Mouse (Mus musculus) A20 (cell line): Measurements from ENCODE around the gene Cdk14.

Experiments used
- DNase-seq: peaks from one replicate; pipeline ENCODE4 v3.0.0-alpha.2; 2011; ENCODE audit warnings: low read depth, low spot score

Gene Cdk14

DNA sequence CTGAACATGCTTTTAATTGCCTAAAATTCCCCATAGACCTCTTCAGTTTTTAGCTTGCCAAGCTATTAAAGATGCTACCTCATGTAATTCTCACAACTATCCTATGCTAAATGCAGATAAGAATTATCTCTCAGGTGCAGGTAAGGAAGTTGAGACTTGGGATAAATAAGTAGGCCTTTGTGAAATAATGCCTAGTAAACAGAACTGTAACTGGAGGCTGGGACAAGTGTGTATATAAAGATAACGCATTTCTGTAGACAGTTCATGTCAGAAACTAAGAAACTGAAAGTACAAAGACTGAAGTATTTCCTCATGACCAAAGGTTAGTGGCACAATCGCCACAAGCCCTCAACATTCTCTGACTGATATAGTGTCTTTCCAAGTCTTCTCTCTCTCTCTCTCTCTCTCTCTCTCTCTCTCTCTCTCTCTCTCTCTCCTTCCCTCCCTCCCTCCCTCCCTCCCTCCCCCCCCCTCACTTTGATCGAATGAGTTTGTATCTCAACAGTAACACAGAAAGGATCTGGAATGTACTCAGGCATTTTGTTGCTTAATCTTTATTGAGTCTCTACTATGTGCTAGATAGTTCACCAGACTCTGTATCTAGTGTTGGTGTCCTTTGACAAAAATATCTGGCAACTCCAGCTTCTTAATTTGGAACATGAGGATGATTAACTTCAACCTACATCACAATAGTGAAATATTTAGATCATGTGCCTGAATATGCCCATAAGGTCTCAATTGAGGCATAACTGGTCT is 233.9 kb downstream of the Cdk14 start:
- DNase-seq, result no peak

DNA sequence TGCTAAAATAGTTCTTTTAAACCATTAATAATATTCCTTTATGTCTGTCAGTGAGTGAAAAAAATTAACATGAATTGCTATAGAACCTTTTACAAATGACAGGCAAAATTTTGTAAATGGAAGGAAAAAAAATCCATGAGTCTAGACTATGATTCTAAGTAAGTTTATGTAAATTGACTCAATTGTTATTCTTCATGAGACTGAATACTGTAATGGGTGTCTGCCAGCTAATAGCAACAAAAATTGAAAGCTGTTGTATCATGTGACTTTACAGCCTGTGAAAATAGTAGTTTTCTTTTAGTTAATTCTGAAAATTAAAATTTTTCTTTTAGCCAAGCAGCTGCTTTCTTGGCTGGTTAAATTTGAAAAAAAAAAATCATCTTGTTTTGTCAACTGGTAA is 234.6 kb downstream of the Cdk14 start:
- DNase-seq, result no peak

DNA sequence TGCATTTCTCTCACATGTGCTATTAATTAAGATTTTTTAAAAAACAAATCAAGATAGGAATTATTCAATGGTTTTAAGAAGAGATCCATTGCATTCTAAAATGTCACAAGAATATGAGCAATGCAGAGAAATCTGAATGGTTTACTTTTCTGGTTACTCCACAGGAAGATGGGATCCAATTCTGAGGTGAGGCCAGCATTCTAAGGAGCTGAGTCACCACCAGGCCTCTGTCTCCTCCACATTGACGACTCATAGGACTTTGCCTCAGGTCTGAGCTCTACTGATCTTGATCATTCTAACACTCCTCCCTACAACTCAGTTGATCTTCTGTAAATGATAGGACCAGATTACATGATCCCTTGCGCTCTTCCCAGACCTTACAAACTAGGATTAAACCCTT is 239.4 kb downstream of the Cdk14 start:
- DNase-seq, result no peak

DNA sequence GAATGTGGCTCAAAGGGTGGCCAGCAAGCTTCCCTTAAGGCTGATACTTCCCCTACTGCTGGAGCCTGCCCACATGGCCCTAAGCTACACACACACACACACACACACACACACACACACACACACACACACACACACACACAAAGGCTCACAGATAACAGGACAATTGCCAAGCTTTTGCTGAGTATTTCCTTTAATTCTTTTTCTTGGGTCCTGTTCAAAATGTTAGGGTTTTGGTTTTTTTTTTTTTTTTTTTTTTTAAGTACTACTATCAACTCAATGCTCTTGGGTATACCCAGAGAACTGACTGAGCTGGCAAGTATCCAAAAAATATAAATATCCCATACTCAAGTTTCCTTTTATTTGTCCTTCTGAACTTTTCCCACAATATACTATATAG is 239.8 kb downstream of the Cdk14 start:
- no peak for DNase-seq

DNA sequence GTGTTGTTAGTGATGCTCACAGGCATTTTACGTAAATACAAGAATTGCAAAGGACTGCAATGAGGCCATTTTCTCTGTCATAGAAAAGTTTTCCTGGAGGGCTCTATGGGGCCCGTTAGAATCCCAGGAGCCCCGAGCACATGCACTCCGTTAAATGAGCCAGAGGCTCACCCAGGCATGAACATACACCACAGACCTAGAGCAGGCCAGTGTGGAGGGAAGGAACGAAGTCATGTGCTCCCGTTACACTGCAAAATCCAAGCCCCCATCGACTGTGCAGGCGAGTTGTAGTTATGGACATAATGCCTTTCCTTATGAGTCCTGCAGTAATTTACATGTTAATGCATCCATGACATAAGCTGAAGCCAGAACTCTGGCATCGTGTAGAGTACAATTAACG is 244.1 kb downstream of the Cdk14 start:
- no peak for DNase-seq

DNA sequence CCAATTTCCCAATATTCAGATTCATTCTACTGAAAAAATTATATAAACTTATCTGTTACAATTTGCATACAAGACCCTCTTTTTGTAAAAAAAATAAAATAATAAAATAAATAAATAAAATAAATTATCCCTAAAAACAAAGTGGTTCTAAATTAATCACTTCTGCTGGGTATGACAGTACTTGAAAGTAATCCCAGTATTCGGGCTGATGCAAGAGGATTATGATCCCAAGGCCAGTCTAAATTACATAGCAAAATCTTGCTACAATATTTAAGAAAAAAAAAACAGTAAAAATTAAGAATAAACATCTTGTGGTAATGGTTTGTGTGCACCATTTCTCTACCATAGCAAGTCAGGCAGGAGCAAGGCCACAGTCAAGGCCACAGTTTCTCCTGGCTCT is 244.5 kb downstream of the Cdk14 start:
- DNase-seq, result no peak

DNA sequence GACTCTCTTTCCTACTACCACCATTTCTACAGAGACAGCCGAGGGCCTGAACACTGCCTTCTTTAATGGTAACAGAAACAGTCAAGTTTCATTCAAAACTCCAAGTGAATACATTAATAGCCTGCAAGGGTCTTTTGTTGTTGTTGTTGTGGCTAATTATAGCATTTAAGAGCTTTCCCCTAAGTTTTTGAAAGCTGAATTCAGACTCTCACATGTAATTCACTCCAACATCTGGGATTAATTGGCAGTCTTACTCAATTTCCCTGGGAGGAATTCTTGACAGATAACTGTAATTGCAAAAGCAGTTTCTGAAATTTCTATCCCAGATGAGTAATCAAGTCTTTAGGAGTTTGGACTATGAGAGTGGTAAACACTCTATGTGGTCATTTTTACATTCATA is 245.0 kb downstream of the Cdk14 start:
- DNase-seq, result no peak

DNA sequence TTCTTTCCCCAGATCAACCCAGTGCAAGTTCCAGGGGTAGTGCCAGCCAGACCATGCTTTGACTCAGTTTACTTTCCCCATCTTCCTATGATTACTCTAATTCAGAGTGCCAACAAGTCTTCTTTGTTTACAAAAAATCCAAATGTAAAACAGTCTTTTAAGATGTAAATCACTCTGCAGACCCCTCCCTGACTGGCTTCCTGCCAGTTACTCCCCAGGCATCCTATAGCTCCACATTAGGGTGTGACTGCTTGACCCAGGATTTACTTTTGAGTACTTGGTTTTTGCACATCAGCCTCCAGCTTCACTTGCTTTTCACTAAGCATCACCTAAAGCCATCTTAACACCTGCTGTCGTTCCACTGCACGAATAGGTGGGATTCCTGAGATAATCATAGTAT is 254.0 kb downstream of the Cdk14 start:
- DNase-seq, result no peak

DNA sequence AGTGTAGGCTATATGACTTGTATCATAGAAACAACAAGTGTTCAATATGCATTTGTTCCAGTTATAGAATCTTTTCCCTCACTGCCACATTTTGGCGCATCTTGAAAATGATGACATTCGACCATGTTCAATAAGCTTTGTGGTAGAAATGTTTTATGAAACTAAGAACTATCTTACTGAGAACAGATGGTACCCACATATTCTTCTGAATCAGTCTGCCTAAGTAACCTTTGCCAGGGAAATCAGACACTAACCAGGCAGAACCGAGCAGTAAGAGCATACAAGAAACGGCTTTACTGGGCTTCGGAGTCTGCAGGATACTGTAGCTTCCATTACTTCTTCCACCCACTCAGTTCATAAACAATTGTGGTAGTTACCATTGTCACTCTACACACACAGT is 255.8 kb downstream of the Cdk14 start:
- DNase-seq, result no peak

DNA sequence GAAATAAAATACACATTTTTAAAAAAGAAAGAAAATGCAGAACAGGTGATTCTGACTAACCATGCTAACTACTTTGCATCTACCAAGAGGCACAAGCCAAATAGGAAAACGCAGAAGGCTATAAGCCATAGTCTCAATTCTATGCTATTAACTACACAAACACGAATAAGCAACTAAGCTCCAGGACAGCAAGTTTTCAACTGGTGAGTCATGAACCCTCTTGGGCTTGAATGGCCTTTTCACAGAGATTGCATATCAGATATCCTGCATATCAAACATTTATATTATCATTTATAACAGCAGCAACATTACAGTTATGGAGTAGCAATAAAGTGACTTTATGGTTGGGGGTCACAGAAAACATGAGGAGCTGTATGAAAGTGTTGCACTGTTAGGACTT is 256.3 kb downstream of the Cdk14 start:
- no peak for DNase-seq

DNA sequence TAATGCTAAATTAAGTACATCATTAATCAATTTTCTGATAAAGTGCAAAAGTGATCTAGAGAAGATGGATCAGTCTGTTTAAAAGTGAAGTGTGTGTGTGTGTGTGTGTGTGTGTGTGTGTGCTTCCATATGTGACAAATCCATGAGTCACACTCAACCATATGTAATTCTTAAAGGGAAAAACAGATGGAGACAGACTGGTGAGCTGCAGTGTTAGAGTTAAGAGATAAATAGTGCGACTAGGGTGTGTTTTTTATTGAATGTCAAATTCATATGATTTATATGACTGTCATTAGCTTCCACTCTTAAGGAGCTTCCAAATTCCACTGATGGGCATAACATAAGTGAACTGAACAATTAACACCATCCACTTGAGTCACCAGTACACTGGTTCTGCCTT is 260.6 kb downstream of the Cdk14 start:
- DNase-seq, result no peak

DNA sequence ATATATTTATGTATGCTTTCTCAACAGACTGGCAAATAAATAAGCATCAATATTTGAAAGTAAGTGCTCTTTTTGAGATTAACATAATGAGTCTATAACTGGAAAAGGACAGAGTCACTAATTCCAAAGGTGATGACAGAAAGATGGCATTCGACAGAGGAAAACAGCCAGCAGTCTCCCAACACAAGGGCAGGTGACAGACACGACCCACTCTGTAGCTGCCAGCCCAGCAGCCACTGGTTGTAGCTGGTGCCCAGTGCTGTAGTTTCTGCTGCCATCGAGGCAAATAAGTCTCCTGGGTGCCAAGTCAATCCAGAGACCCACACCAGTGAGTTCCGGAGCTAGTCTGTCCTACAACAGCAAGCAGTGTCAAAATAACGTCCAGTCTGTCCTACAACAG is 280.3 kb downstream of the Cdk14 start:
- DNase-seq, result no peak

DNA sequence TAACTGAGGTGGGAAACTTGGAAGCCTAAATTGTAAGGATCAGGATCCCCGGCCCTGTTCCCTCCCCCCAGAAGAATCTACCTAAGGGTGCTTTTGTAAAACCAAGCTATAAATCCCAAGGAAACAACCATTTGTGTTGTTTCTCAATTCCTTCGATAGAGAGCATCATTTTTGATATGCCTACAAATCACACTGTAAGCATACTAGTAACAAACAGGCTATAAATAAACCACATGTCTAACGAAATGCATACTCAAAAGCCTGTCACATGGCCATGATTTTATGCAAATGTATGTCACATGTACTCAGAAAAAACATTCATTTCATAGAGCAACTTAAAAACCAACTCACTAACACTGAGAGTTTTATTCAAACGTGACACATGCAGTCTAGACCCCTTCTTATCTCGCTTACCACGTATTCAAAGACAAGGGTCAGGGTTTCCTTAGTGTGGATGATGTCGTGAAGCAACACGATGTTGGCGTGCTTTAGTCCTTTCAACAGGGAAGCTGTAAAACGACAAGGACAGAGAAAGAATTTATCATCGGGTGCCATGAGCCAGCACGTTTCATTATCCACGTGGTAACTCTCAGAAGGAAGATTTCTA is 285.1 kb downstream of the Cdk14 start:
- no peak for DNase-seq

DNA sequence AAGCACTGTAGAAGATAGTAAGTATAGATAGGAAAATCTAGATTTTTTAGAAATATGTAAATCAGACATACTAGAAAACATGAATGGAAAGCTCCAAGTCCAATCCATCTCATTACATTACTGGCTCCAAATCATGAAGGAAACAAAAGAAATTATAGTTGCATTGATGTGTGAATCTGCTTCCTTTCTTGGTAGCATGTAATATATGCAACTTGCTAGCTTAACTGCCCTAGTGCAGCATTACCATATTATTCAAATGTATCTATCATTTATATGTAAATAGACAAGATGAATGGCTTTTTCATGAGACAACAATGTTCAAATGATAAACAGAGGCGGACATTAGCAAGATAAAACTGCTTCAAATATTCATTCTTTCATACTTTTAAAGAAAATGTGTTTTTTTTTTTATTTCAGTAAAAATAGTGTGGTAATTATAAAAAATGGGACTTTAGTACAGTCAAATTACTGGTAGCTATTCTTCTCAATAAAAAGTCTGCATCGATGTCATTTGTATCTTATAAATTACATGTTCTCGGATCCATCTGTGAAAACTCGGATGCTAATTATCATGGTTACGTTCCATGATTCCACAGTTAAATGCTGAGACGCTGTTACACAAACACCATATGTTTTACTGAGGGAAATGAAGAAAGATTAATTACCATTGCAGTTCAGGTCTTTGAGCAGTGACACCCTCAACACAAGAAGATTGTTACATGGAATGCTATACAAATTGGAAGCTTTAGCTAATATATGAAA is 285.8 kb downstream of the Cdk14 start:
- DNase-seq, result no peak

DNA sequence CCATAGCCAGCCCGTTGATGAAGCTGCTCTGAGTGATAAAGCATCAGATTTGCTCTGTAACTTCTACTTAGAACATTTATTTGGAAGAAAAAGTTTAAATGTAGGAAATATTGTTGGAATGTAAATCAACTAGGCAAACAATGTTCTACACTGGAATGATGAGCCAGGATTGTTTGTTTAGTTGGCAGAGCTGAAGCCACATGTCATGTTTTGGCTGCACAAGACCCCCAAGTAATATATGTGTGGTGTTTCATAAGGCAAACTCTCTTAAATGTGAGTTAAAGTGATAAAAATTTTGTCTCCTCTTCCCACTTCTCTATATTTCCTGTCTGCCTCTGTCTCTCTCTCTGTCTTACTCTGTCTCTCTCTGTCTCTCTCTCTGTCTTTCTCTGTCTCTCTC is 291.3 kb downstream of the Cdk14 start:
- no peak for DNase-seq

DNA sequence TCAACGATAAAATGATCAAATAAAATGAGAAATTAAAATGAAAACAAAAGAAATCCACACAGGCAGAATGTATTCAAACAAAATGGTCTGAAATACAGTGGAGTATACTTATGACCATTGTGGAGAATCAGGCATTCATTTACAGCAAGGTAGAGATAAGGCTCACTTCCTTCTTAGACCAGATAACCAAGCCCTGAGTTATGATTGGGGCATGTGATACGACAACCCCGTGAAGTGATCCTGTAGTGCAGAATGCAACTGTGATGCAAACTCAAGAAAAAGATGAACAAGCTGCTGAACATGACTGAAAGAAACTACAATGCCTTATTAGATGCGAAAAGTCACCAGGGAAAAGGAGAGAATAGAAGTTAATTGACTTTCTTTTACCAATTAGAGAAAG is 295.5 kb downstream of the Cdk14 start:
- DNase-seq, result no peak

DNA sequence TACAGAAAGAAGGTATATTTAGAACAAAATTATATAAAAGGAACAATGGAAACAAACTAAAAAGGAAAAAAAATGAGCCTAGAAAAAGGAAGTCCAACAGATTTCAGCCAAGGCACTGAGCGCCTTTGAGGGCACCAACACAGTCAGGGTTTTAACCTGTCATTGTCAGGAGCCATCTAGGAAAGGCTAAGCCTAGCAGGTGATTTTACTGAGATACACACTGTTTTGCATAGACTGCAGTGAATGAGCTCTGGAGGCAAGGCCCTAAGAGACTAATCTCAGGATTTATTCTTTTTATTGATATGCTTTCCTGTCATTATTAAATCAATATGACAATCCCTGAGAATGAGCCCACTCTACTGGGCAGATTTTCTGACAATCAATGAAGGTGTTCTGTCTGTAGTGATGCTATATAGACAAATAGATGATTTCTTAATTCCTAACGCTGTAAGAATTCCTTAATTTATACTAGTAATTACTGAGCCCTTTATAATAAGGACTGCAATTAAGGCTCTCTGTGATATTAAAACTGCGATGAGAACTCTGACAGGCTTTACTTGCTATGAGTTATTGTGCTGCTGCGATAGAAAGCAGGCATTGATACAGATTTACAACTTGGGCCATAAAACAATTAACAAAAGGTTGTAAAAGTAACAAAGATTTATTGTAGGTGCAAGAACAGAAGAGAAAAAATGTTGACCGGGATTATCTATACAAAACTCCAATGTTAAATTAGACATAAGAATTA is 303.2 kb downstream of the Cdk14 start:
- DNase-seq, result no peak

DNA sequence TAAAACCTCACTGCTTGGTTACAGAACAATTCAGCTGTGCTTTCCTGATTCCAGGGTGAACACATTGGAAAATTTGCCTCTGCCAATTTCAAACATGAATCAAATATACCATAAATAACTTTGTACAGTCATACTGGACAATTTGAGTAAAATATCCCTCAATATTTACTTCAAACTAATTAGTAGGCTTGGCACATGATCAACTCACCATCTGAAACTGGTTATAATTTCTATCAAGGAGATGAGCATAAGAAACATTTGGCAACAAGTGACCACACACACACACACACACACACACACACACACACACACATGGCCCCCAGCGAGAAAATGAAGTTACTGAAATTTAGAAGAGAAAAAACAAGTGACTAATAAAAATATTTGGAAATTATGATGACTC is 304.6 kb downstream of the Cdk14 start:
- DNase-seq, result no peak

DNA sequence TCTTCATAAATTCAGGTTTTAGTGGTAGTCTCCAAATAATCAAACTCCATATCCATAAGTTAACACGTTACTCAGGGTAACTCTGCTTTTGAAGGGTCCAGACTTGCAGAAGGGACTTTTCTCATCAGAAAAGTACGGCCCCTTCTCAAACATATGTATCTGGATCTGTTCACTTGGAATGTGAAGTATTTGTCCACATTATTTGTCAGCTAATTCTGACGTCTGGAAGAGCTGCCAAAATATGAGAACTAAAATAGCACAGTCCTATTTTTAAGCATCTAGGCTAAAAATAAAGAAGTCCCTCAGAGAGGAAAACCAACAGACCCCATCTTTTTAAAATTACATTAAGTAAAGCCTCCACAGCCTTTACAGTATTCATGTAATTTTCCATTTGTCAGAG is 310.5 kb downstream of the Cdk14 start:
- no peak for DNase-seq

DNA sequence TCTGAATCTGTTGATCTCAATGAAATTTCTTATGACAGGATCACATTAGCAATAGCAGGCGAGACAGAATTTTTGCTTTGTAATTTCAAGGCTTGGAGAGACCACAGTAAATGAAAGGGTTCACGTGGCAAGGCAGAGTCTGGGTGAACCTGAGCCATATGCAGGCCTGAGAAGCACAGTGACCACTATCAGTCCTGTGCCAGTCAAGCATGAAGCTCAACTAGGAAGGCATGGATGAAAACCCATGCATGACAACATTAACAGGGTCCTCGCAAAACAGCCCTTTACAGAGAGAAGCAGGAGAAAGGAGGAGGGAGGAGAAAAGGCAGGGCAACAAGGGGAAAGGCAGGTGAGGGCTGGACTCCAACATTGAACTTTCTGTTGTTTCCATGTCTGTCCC is 311.1 kb downstream of the Cdk14 start:
- DNase-seq, result no peak

DNA sequence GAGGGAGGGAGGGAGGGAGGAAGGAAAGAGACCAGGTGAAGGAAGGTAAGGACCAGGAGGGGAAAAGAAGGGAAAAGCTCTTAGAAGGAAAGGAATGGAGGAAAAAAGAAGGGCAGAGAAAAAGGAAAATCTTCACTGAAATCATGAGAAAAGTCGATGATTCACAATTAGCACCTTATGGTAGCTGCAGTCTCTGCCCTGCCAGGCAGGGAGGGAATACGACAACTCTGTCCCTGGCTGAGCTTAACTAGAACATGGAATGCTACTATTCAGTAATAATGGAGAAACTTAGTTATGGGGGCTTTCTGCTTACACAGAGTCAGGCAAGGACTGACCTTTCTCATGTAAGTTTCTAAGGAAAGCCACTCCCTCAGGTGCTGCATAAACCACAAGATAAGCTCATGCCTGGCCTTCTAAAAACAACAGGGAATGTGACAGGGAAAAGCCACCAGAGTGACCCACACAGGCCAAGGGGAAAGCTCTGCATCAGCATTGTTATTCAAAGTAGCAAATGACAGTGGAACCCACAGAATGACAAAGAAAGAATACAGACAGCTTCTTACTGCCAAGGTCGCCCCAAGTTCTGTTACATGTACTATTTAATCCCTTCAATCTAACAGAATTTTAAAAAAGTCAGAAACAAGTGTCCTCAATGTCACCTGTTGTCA is 323.7 kb downstream of the Cdk14 start:
- DNase-seq, result no peak

DNA sequence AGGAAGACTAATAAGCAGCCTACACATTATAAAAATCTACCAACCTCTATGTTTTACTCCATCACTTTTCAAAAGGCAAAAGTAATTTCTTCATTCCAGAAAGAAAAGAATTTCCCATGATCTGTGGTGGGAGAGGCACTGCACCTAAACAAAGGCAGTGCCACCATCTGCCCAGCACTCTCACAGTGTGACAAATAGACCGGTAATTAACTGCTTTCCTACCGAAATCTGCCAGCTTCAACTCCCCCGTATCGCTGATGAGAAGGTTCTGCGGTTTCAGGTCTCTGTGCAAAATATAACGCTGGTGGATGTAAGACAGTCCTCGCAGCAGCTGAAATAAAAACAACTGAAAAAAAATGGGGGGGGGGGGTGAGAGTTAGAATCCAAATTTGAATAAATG is 327.4 kb downstream of the Cdk14 start:
- DNase-seq, result no peak
